Mouse (Mus musculus) olfactory bulb, adult 2 months (tissue): Measurements from ENCODE around the gene Glis2.

Experiments used
- CTCF ChIP-seq: fragments of 200-500 bp; IDR thresholded peaks from 2 replicates; pipeline ENCODE4 v1.5.1; 2012; ENCODE audit warnings: low read depth, mild to moderate bottlenecking, low read length, moderate library complexity; ENCODE audit not compliant: insufficient read depth
- POLR2A ChIP-seq: fragments of 200-500 bp; IDR thresholded peaks from 2 replicates; pipeline ENCODE4 v1.6.1; 2012; ENCODE audit warnings: mild to moderate bottlenecking, low read depth, low read length, moderate library complexity; ENCODE audit not compliant: insufficient read depth

DNA sequence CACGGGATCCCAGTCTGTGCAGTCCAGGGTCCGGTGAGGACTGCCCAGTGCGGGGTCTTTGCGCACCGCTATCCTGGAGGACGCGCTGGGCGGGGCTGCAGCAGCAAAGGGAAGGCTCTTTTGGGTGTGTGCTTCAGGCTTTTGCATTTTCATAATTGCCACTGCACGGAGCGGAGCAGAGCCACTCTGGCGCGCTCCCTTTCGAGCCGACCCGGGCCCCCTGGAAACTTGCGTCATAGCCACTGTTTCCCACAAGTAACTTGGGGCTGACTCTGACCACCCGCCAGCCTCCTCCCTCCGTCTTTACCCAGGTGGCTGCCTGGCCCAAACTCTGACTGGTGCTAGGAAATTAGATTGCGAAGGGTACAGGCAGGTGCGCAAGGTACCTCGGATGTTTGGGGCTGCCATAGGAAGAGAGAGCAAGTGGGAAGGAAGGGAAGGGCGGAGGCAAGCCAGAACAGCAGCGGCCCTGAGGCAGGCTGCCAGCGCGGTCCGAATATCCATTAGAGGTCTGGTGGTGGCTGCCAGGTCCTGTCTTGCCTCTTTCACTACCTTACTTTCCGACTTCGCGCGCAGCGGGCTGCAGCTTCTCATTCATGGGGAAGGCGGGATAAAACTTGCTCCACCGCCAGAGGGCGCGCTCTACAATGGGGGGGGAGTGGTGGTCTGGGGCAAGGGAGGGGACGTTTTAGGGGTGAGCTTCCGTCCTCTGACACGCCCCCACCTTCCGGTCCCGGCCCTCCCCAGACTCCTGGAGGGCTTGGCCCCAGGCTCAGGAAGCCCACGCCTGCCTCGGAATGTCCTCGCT lies 34.2 kb upstream of the Glis2 start:
- TF ChIP-seq CTCF (peak; percentile 73), POLR2A (0 out of 2 replicates have a peak, but pooled peaks have one; percentile 22)
